Mouse (Mus musculus): ENCODE measurements at regions not wholly inside any gene's neighbourhood (a gene's known extent, or its start where the extent isn't known, plus 50 kb on each side); places are given as distances from the start of the nearest gene placed in this dataset.

- ATAC-seq (ENCODE audit: insufficient number of reproducible peaks, low FRiP score, low TSS enrichment, low read depth), result peak; percentile 57; the same call in 1 of the 2 replicates
- no peak overlapping the region for H3K4me3 ChIP-seq (replicated peaks)
- H3K27ac ChIP-seq (replicated peaks), result no peak overlapping the region
- no peaks in the 10 kb centered on the region for H3K9me3 ChIP-seq (replicated peaks)
- H3K9ac ChIP-seq, result no peak overlapping the region
- no peaks in the 10 kb centered on the region for H3K27me3 ChIP-seq
- H3K36me3 ChIP-seq, result no peaks in the 10 kb centered on the region
- H3K4me2 ChIP-seq (replicated peaks), result no peak overlapping the region
- peaks cover 4% of the 10 kb centered on the region; the same call in 1 of the 2 replicates for H3K4me1 ChIP-seq
- whole genome bisulfite sequencing, result 48% methylated on average over 22 of the region's 22 CpGs
Observed at GRCm38 (mm10) chr1:186546386-186547185, 159.2 kb downstream of the Tgfb2 start.

GRCm38 (mm10) chr1:186540070-186540469 lies 165.7 kb downstream of the Tgfb2 start:
- WGBS, result 83% methylated on average over 2 of the region's 2 CpGs
- H3K27me3 ChIP-seq, result no peaks in the 10 kb centered on the region

GRCm38 (mm10) chr1:186538233-186538632 lies 167.6 kb downstream of the Tgfb2 start:
- Histone ChIP-seq H3K4me1 (no peaks in the 10 kb centered on the region), H3K9ac (no peak overlapping the region), H3K4me2 (replicated peaks) (no peak overlapping the region), H3K27me3 (no peaks in the 10 kb centered on the region), H3K27ac (replicated peaks) (no peak overlapping the region), H3K36me3 (no peaks in the 10 kb centered on the region), H3K9me3 (replicated peaks) (no peaks in the 10 kb centered on the region), H3K4me3 (replicated peaks) (no peak overlapping the region)
- WGBS, result 70% methylated on average over 3 of the region's 3 CpGs
- ATAC-seq (ENCODE audit: insufficient number of reproducible peaks, low FRiP score, low TSS enrichment, low read depth), result no peak

More at GRCm38 (mm10) chr1:186540070-186540469, 165.7 kb downstream of the Tgfb2 start:
- Histone ChIP-seq H3K4me2 (replicated peaks) (no peak overlapping the region), H3K9ac (no peak overlapping the region), H3K4me1 (no peaks in the 10 kb centered on the region), H3K4me3 (replicated peaks) (no peak overlapping the region), H3K36me3 (no peaks in the 10 kb centered on the region), H3K27ac (replicated peaks) (no peak overlapping the region), H3K9me3 (replicated peaks) (no peaks in the 10 kb centered on the region)
- no peak for ATAC-seq (ENCODE audit: insufficient number of reproducible peaks, low FRiP score, low TSS enrichment, low read depth)

GRCm38 (mm10) chr1:186515976-186516375 lies 189.8 kb downstream of the Tgfb2 start:
- no peak overlapping the region for H3K4me3 ChIP-seq (replicated peaks)
- no peak overlapping the region for H3K27ac ChIP-seq (replicated peaks)
- no peak for ATAC-seq (ENCODE audit: insufficient number of reproducible peaks, low FRiP score, low TSS enrichment, low read depth)
- no peaks in the 10 kb centered on the region for H3K9me3 ChIP-seq (replicated peaks)
- no peak overlapping the region for H3K9ac ChIP-seq
- no peak overlapping the region for H3K4me2 ChIP-seq (replicated peaks)
- H3K4me1 ChIP-seq, result no peaks in the 10 kb centered on the region
- H3K27me3 ChIP-seq, result no peaks in the 10 kb centered on the region
- WGBS, result 87% methylated on average over 6 of the region's 6 CpGs
- H3K36me3 ChIP-seq, result no peaks in the 10 kb centered on the region

- Histone ChIP-seq H3K27me3 (no peaks in the 10 kb centered on the region), H3K4me3 (replicated peaks) (no peak overlapping the region), H3K4me1 (no peaks in the 10 kb centered on the region), H3K9me3 (replicated peaks) (no peaks in the 10 kb centered on the region), H3K9ac (no peak overlapping the region), H3K27ac (replicated peaks) (no peak overlapping the region), H3K4me2 (replicated peaks) (no peak overlapping the region), H3K36me3 (no peaks in the 10 kb centered on the region)
- 50% methylated on average over 2 of the region's 2 CpGs for WGBS
- ATAC-seq (ENCODE audit: insufficient number of reproducible peaks, low FRiP score, low TSS enrichment, low read depth), result no peak
Observed at GRCm38 (mm10) chr1:186515071-186515470, 190.7 kb downstream of the Tgfb2 start.

GRCm38 (mm10) chr1:186513861-186514260 lies 191.9 kb downstream of the Tgfb2 start:
- H3K9me3 ChIP-seq (replicated peaks), result no peaks in the 10 kb centered on the region
- ATAC-seq (ENCODE audit: insufficient number of reproducible peaks, low FRiP score, low TSS enrichment, low read depth), result no peak
- H3K9ac ChIP-seq, result no peak overlapping the region
- no peaks in the 10 kb centered on the region for H3K36me3 ChIP-seq
- no peaks in the 10 kb centered on the region for H3K4me1 ChIP-seq
- no peaks in the 10 kb centered on the region for H3K27me3 ChIP-seq
- WGBS, result 87% methylated on average over 5 of the region's 5 CpGs
- H3K27ac ChIP-seq (replicated peaks), result no peak overlapping the region
- H3K4me2 ChIP-seq (replicated peaks), result no peak overlapping the region
- H3K4me3 ChIP-seq (replicated peaks), result no peak overlapping the region

GRCm38 (mm10) chr1:186510531-186510930 lies 195.3 kb downstream of the Tgfb2 start:
- Histone ChIP-seq H3K27ac (replicated peaks) (no peak overlapping the region), H3K27me3 (no peaks in the 10 kb centered on the region), H3K4me1 (peaks cover 10% of the 10 kb centered on the region; the same call in 1 of the 2 replicates), H3K9ac (no peak overlapping the region), H3K4me2 (replicated peaks) (no peak overlapping the region), H3K36me3 (no peaks in the 10 kb centered on the region), H3K9me3 (replicated peaks) (no peaks in the 10 kb centered on the region), H3K4me3 (replicated peaks) (no peak overlapping the region)
- no peak for ATAC-seq (ENCODE audit: insufficient number of reproducible peaks, low FRiP score, low TSS enrichment, low read depth)
- 41% methylated on average over 2 of the region's 2 CpGs for WGBS

GRCm38 (mm10) chr1:186508358-186508757 lies 197.4 kb downstream of the Tgfb2 start:
- H3K4me2 ChIP-seq (replicated peaks), result no peak overlapping the region
- no peak for ATAC-seq (ENCODE audit: insufficient number of reproducible peaks, low FRiP score, low TSS enrichment, low read depth)
- no peak overlapping the region for H3K4me3 ChIP-seq (replicated peaks)
- no peak overlapping the region for H3K9ac ChIP-seq
- no peaks in the 10 kb centered on the region for H3K27me3 ChIP-seq
- H3K9me3 ChIP-seq (replicated peaks), result no peaks in the 10 kb centered on the region
- no peaks in the 10 kb centered on the region for H3K36me3 ChIP-seq
- WGBS, result 22% methylated on average over 7 of the region's 7 CpGs
- peaks cover 15% of the 10 kb centered on the region; the same call in 1 of the 2 replicates for H3K4me1 ChIP-seq
- 0 out of 2 replicates have a peak overlapping the region, but pooled peaks have one; percentile 2 for H3K27ac ChIP-seq (replicated peaks)

GRCm38 (mm10) chr1:186507956-186508355 lies 197.8 kb downstream of the Tgfb2 start:
- no peak overlapping the region for H3K9ac ChIP-seq
- H3K27ac ChIP-seq (replicated peaks), result 0 out of 2 replicates have a peak overlapping the region, but pooled peaks have one; percentile 4
- H3K9me3 ChIP-seq (replicated peaks), result no peaks in the 10 kb centered on the region
- H3K4me2 ChIP-seq (replicated peaks), result no peak overlapping the region
- no peaks in the 10 kb centered on the region for H3K27me3 ChIP-seq
- H3K4me3 ChIP-seq (replicated peaks), result no peak overlapping the region
- ATAC-seq (ENCODE audit: insufficient number of reproducible peaks, low FRiP score, low TSS enrichment, low read depth), result no peak
- no peaks in the 10 kb centered on the region for H3K36me3 ChIP-seq
- 44% methylated on average over 8 of the region's 8 CpGs for WGBS
- H3K4me1 ChIP-seq, result peaks cover 15% of the 10 kb centered on the region; the same call in 1 of the 2 replicates

- Histone ChIP-seq H3K9ac (no peak overlapping the region), H3K9me3 (replicated peaks) (no peaks in the 10 kb centered on the region), H3K4me3 (replicated peaks) (no peak overlapping the region), H3K27me3 (no peaks in the 10 kb centered on the region), H3K4me1 (peaks cover 15% of the 10 kb centered on the region; the same call in 1 of the 2 replicates), H3K4me2 (replicated peaks) (no peak overlapping the region), H3K27ac (replicated peaks) (no peak overlapping the region), H3K36me3 (no peaks in the 10 kb centered on the region)
- WGBS, result 52% methylated on average over 7 of the region's 7 CpGs
- ATAC-seq (ENCODE audit: insufficient number of reproducible peaks, low FRiP score, low TSS enrichment, low read depth), result no peak
Observed at GRCm38 (mm10) chr1:186506517-186506916, 199.3 kb downstream of the Tgfb2 start.

- Histone ChIP-seq H3K27ac (replicated peaks) (no peak overlapping the region), H3K4me1 (peaks cover 15% of the 10 kb centered on the region; the same call in 1 of the 2 replicates), H3K27me3 (no peaks in the 10 kb centered on the region), H3K9ac (no peak overlapping the region), H3K4me3 (replicated peaks) (no peak overlapping the region), H3K9me3 (replicated peaks) (no peaks in the 10 kb centered on the region), H3K4me2 (replicated peaks) (no peak overlapping the region), H3K36me3 (no peaks in the 10 kb centered on the region)
- ATAC-seq (ENCODE audit: insufficient number of reproducible peaks, low FRiP score, low TSS enrichment, low read depth), result no peak
- WGBS, result 62% methylated on average over 1 of the region's 1 CpGs
Observed at GRCm38 (mm10) chr1:186505912-186506311, 199.9 kb downstream of the Tgfb2 start.
